Comparison of ENCODE assay signal across 9 mouse cellular contexts in the genomic region with DNA sequence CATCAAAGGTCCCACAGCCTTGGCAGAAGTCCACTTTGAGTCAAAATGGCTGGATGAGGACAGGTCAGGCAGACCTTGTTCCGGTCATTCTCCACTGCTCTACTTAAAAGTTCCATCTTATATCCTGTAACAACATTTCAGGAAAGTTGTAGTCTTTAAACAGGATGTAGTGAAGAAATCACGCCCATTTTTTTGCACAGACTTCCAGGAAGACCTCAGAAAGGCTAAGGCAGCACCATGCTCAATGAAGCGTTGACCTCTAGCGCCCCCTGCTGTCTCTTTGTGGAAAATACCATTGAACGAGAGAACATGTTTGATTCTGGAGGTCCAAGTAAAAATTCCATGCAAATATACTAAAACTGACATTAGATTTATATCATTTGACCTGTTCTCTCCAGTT. TPM values are rescaled to one million over a fixed set of nuclear protein-coding genes. Genes with fewer than 3 reads are reported as not detected.
A peak's percentile ranks its signal among the peaks of the same experiment; 100 is the strongest.
DNase-seq lines count a peak whose midpoint lies in the region; ATAC-seq lines count a peak whose summit lies in the region.
"Had no signal": no experiment of that assay in that cellular context is flagged by ENCODE, and none has a peak within 500 bp of the region (broad histone marks: within the 10 kb centered on the region; RNA-seq: fewer than 3 reads in every experiment).

No protein-coding gene starts in this region.

- no peak overlapping the region for H3K27ac ChIP-seq in neural tube, embryonic 11.5 days (ENCODE audit: low read depth, low read length)
- H3K27ac ChIP-seq: embryonic facial prominence, embryonic 12.5 days had no signal

- H3K27me3 ChIP-seq in neural tube, embryonic 11.5 days (ENCODE audit: control insufficient read depth, insufficient read depth, low read length), result no peaks in the 10 kb centered on the region

- no peak overlapping the region for H3K4me3 ChIP-seq in neural tube, embryonic 11.5 days (ENCODE audit: low read depth, low read length)
- H3K4me3 ChIP-seq: embryonic facial prominence, embryonic 12.5 days had no signal

- H3K9ac ChIP-seq in neural tube, embryonic 11.5 days (ENCODE audit: low read length), result no peak overlapping the region
- H3K9ac ChIP-seq: embryonic facial prominence, embryonic 12.5 days had no signal

- no peaks in the 10 kb centered on the region for H3K9me3 ChIP-seq in neural tube, embryonic 11.5 days (ENCODE audit: control insufficient read depth, low read length)
- H3K9me3 ChIP-seq: embryonic facial prominence, embryonic 12.5 days had no signal

- peak; percentile 79 for ATAC-seq in activated CD4-positive, CD25-positive, alpha-beta regulatory T cell, adult 4 months
- peak; percentile 13; the same call in 1 of the 2 replicates for ATAC-seq in neural tube, embryonic 11.5 days (ENCODE audit: insufficient read depth, low FRiP score, low TSS enrichment)

- intact Hi-C loops in left cerebral cortex, postnatal 4 days (cut with DNase I), result loop anchor here (1.0 to 10.0 kb wide), 3 partner anchors 222 to 459 kb away; no protein-coding TSS in a partner anchor

- no peaks in the 10 kb centered on the region for H3K4me1 ChIP-seq in neural tube, embryonic 11.5 days (ENCODE audit: control insufficient read depth, insufficient read depth, low read length)

- 18% methylated on average over 5 of the region's 5 CpGs for WGBS in neural tube, embryonic 11.5 days

- H3K36me3 ChIP-seq in neural tube, embryonic 11.5 days (ENCODE audit: control insufficient read depth, insufficient read depth, low read length), result no peaks in the 10 kb centered on the region
- H3K36me3 ChIP-seq: embryonic facial prominence, embryonic 12.5 days had no signal

- no peak overlapping the region for H3K4me2 ChIP-seq in neural tube, embryonic 11.5 days (ENCODE audit: low read depth)
- H3K4me2 ChIP-seq: embryonic facial prominence, embryonic 12.5 days had no signal

- peak; percentile 17 for DNase-seq in 3134 (ENCODE audit: extremely low read depth, insufficient read length, low spot score)
- peak; percentile 71 to 82 for DNase-seq in cerebellum, postnatal 4 days (ENCODE audit: low spot score in 2 of 2)
- DNase-seq in gastrocnemius, postnatal 10 days, result peak; percentile 81
- peak; percentile 71 for DNase-seq in kidney, adult 18-20 months
- peak; percentile 81 for DNase-seq in left cerebral cortex, postnatal 4 days
- DNase-seq in neural tube, embryonic 11.5 days (ENCODE audit: low spot score), result peak; percentile 77
- DNase-seq in testis, postnatal 14 days (ENCODE audit: low spot score), result peak; percentile 58

RNA-seq across cellular contexts. Expression of a gene that starts 56.6 kb away (rescaled TPM):
- 1 to 10 TPM; 2.2 to 3.7 TPM for polyA plus RNA-seq in activated CD4-positive, CD25-positive, alpha-beta regulatory T cell, adult 4 months (2017; shearing (Covaris generic))
- total RNA-seq in gastrocnemius, postnatal 10 days (2021), result 1 to 10 TPM; 2.0 to 2.8 TPM
- 10 to 100 TPM; 13.4 to 13.7 TPM for total RNA-seq in left cerebral cortex, postnatal 4 days (2021)
- polyA plus RNA-seq in neural tube, embryonic 11.5 days (2014; fragmentation: Nextera tagmentation; extraction: Ambion mirVana), result 11.3 and 11.9 TPM in 2 replicates

Comparison
In these comparisons a context has a peak if more than half of its experiments do, and no peak if none do; other contexts are left out.
1. DNase-seq: peak in every context shown above with its lines; median percentile 81 in gastrocnemius, postnatal 10 days; 81 in left cerebral cortex, postnatal 4 days; 77 in neural tube, embryonic 11.5 days; 76 in cerebellum, postnatal 4 days; 71 in kidney, adult 18-20 months; 58 in testis, postnatal 14 days; 17 in 3134.